Mouse (Mus musculus) cerebellum, postnatal 25 days (tissue): ENCODE data around the gene Olfr1288.

Source experiments
- DNase-seq, 2 experiments: peaks; one replicate each; pipeline ENCODE4 v3.0.0; 2021; ENCODE audit warnings: mixed read lengths in 2 of 2

The Olfr1288 gene

GRCm38 (mm10) chr2:111473801-111474200 lies at the start of gene Olfr1288:
Gene Olfr1288, plus strand, starts transcription at chr2:111474101.
- no peak for DNase-seq

- no peak for DNase-seq
Observed at GRCm38 (mm10) chr2:111448842-111449241, 25.1 kb upstream of the Olfr1288 start, which contains the start of gene Olfr1287. Gene Olfr1287, plus strand, starts transcription at chr2:111449142.

DNA sequence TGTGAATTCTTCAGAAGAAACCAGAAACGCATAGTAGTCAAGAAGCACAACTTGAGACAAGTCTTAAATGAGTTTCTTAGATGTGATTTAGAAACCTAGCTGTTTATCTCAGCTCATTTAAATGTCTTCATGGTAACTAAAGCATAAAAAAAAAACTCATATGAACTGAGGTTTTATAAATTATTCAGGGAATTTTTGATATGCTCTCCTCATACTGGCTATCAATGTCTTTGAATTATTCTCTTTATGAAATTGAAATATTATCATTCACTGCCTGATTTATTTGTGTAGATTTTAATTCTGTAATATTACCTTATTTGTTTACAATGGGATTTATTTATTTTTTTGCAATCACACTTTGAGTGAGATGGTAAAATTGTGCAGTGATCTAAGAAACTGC lies 6.6 kb downstream of the Olfr1288 start, which contains the start of gene Olfr1289:
Gene Olfr1289, plus strand, starts transcription at position 301 of the 400 bp plus-strand sequence.
- DNase-seq, result no peak

DNA sequence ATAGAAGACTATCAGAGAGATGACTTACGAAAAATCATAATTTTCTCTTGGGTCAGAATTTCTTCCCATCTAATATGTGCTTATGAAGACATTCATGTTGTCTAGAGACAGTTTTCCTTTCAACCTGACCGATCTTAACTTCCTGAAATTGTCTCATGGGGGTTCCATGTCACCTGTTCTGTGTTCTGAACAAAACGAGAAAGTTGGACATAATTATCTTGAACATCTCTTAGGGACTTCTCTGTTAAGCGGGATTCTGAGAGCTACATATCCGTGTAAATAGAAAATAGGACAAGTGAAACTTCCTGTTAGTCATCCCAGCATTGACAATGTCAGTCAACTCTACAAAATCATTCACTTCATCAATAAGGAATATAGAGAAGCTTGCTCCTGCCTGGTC lies 19.8 kb downstream of the Olfr1288 start, which contains the start of gene Olfr1290:
Gene Olfr1290, minus strand, starts transcription at position 101 of the 400 bp plus-strand sequence.
- no peak for DNase-seq

DNA sequence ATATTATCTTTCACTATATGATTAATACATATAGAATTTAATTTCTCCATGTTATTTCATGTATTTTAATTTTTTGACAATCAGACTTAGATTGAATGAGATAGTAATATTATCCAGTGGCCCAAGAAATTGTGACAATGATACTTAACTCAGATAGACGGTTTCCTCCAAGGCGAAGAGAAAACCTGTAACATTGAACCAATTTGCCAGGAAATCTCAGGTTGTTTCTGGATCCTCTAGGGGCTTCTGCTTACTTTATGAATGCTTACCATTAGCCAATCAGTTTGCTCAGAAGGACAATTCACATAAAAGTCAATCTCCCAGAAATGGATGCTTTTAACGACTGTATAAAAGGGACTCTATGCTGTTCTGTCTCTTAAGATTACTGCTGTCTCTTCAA lies 23.0 kb downstream of the Olfr1288 start, which contains the start of gene Olfr1291-ps1:
Gene Olfr1291-ps1, plus strand, starts transcription at position 301 of the 400 bp plus-strand sequence.
- no peak for DNase-seq

DNA sequence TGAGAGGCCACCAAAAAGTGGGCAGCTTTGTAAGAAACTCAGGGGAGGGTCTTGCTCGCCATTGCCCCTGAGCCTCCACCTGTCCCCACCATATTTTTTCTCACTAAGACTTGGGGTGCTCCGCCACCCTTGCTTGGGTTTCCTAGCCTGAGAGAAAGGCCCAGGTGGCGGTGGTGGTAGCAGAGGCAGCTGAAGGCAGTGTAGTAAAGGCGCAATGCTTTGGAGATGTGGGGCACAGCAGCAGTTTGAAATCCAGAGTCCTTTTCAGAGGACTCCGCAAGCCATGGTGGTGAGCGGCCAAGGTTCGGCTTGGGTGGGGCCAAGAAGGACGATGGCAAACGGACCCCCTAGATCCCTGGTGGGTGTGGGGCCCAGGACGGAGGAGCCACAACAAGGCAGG lies 43.5 kb downstream of the Olfr1288 start:
- DNase-seq, result no peak

- no peak for DNase-seq
Observed at GRCm38 (mm10) chr2:111524903-111525302, 51.0 kb downstream of the Olfr1288 start, which contains the start of gene Olfr1293-ps. Gene Olfr1293-ps, plus strand, starts transcription at chr2:111525203.
